7 mouse cellular contexts compared by ENCODE assay signal in the genomic region with DNA sequence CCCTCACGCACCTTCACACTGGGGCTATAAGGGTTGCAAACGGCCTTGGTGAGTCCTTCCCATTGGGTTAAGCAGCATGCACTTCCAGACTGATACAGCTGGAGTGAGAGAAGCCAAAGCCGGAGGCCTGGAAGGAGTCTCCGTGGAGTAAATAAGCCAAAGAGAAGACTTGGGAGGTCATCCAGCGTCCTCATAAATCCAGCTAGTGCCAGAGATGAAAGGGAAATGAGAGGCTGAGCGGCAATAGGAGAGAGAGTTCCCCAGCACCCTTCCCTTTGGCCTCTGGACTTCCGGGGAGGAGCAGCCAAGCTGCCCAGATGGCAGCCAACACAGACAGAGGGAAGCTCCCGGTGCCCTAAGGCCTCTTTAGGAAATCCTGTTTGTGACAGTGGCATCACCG. TPM values are rescaled to one million over a fixed set of nuclear protein-coding genes. Genes with fewer than 3 reads are reported as not detected.
DNase-seq lines count a peak whose midpoint lies in the region; ATAC-seq lines count a peak whose summit lies in the region.

No protein-coding gene starts in this region.

- 80% methylated on average over 9 of the region's 9 CpGs for WGBS in heart, embryonic 10.5 days
- 81% methylated on average over 9 of the region's 9 CpGs for WGBS in hindbrain, embryonic 14.5 days

- H3K4me2 ChIP-seq in hindbrain, embryonic 14.5 days (replicated peaks): no peak overlapping the region

- no peak for ATAC-seq in hindbrain, embryonic 14.5 days (ENCODE audit: low FRiP score)

- DNase-seq in embryo, embryonic 10 days (ENCODE audit: low spot score): peak; percentile 31
- DNase-seq in heart, embryonic 10.5 days (ENCODE audit: low spot score): peak; percentile 68
- peak; percentile 64 to 76 for DNase-seq in kidney, postnatal 4 days
- DNase-seq in ovary, adult 18-20 months (ENCODE audit: low spot score): peak; percentile 39
- no peak for DNase-seq in right cerebral cortex, postnatal 4 days
- DNase-seq in T-cell, adult 2 months (ENCODE audit: low spot score): no peak
- DNase-seq in hindbrain, embryonic 14.5 days (ENCODE audit: low spot score): no peak

- no peak overlapping the region for H3K27ac ChIP-seq in heart, embryonic 10.5 days
- no peak overlapping the region for H3K27ac ChIP-seq in hindbrain, embryonic 14.5 days

- peaks cover 8% of the 10 kb centered on the region; the same call in 1 of the 2 replicates for H3K36me3 ChIP-seq in heart, embryonic 10.5 days
- no peaks in the 10 kb centered on the region for H3K36me3 ChIP-seq in hindbrain, embryonic 14.5 days (replicated peaks; ENCODE audit: control insufficient read depth, insufficient read depth)

- H3K4me1 ChIP-seq in heart, embryonic 10.5 days: peaks cover 17% of the 10 kb centered on the region
- no peaks in the 10 kb centered on the region for H3K4me1 ChIP-seq in hindbrain, embryonic 14.5 days (replicated peaks; ENCODE audit: control insufficient read depth, insufficient read depth, low read length)

- H3K27me3 ChIP-seq in heart, embryonic 10.5 days (ENCODE audit: insufficient read depth, poor library complexity, severe bottlenecking): no peaks in the 10 kb centered on the region
- H3K27me3 ChIP-seq in hindbrain, embryonic 14.5 days (ENCODE audit: control insufficient read depth, insufficient read depth, low read length): no peaks in the 10 kb centered on the region

- no peak overlapping the region for H3K4me3 ChIP-seq in heart, embryonic 10.5 days
- no peak overlapping the region for H3K4me3 ChIP-seq in hindbrain, embryonic 14.5 days (replicated peaks; ENCODE audit: low read length)

- H3K9me3 ChIP-seq in heart, embryonic 10.5 days: no peaks in the 10 kb centered on the region
- H3K9me3 ChIP-seq in hindbrain, embryonic 14.5 days (ENCODE audit: control insufficient read depth, low read length): no peaks in the 10 kb centered on the region

- H3K9ac ChIP-seq in hindbrain, embryonic 14.5 days: no peak overlapping the region

RNA-seq across cellular contexts. Expression of gene Fam133b, which starts 52.5 kb away (rescaled TPM):
- polyA plus RNA-seq in heart, embryonic 10.5 days (2016; fragmentation: Nextera tagmentation; extraction: Ambion mirVana): 15.8 and 19.3 TPM in 2 replicates
- 23.2 and 25.0 TPM in 2 replicates for polyA plus RNA-seq in hindbrain, embryonic 14.5 days (2014; fragmentation: Nextera tagmentation; extraction: Ambion mirVana)

Comparison
In these comparisons a context has a peak if more than half of its experiments do, and no peak if none do; other contexts are left out.
1. DNase-seq: peak in embryo, embryonic 10 days (single experiment), heart, embryonic 10.5 days (single experiment), kidney, postnatal 4 days (2 of 2) and ovary, adult 18-20 months (single experiment); none in right cerebral cortex, postnatal 4 days (single experiment), T-cell, adult 2 months (single experiment) and hindbrain, embryonic 14.5 days (single experiment).